Mouse (Mus musculus): ENCODE results near the gene Kcne1.

GRCm38 (mm10) chr16:92316049-92316738, 43.1 kb downstream of the Kcne1 start:
- TF ChIP-seq CTCF (IDR thresholded peaks at IDR 0.05) (no peak), EP300 (IDR thresholded peaks at IDR 0.05) (no peak)

Measured in lung, postnatal 0 days (tissue).